Mouse (Mus musculus): ENCODE results near the gene Optc.

Gene Optc

GRCm38 (mm10) chr1:133907949-133908658, at the start of gene Optc:
Optc (minus strand) TSS chr1:133907999.
- DNase-seq, result peak; percentile 61

DNA sequence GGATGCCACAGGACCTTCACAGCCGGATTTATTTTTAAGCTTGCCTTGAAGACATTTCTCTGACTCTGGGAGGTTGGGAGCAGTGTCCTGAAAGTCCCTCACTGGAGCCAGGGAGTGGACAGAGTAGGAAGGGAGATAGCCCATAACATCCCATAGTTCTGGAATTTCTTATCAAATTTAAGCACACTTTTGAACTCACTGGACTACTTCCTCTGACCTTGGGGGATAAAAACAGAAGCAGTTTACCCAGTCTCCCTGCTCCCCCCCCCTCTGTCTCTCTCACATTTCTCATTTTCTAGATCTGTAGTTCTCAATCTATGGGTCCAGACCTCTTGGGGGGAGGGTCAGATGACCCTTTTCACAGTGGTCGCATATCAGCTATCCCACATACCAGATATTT, 46.2 kb upstream of the Optc start:
- no peak for DNase-seq

DNA sequence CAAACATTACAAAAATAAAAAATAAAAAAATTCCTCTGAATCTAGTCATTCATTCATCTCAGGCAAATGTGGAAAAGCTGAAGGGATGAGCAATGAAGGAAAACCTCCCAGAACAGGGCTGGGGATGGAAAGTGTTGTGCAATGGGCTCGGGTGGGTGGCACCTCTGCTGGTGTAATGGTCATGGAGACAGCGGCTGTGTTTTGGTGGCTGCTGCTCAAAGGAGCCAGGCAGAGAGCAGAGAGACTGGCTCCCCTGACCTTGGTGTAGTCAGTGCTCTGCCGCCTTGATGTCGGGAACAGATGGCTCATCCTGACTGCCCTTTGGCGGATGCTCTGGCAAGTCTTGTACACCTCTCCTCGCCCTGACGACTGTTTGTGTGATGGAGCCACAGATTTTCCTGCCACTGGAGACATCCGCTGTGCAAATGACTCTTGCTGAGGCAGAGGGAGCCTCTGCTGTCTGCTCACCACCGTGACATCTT, 45.5 kb upstream of the Optc start:
- no peak for DNase-seq

DNA sequence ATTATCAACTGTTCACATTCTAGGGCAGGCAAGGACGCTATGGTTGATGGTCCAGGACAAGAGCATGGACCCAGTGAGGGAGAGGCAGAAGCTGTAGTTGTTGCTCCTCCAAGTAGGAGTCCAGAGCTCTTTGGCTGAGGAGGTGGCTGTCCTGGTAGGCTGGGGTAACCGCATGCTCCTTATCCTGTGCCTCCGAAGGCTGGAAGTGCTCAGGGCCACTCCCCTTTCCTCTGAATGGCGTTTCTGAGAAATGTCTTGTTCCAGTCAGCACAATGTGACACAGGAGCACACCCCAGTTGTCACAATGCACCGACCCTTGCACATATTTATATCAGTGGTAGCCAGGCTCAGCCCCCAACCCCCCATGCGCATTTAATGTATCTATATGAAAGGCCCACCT, 43.8 kb upstream of the Optc start:
- no peak for DNase-seq

DNA sequence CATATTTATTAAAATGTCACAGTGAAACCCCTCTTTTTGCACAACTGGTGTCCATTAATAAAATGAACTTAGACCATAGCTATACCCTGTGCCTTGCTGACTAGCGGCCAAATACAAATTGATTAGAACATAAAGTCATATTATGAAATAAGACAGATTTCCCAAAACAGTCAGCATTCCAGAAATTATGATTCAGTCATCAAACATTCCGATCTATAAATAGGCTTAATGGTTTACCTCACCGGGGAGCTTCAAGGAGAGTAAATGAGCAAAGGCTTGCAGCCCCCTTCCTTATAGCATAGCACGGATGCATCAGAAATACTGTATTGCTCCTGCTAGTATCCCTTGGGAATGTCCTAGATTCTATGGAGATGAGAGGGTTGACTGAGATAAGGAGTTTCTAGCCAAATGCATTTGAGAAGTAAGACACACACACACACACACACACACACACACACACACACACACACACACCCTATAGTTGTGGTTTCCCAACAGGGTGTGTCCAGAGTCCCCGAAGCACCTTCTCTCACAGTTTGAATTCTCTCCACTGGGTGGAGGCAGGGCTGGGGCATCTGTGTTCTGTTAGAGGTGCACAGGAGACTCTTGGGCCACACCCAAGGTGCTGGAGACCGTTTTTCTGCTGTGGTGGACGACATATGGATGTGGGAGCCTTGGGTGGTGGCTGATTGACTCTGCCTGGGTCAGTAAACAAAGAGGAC, 42.4 kb upstream of the Optc start:
- no peak for DNase-seq

- DNase-seq, result no peak
Observed at GRCm38 (mm10) chr1:133945106-133945505, 37.3 kb upstream of the Optc start.

DNA sequence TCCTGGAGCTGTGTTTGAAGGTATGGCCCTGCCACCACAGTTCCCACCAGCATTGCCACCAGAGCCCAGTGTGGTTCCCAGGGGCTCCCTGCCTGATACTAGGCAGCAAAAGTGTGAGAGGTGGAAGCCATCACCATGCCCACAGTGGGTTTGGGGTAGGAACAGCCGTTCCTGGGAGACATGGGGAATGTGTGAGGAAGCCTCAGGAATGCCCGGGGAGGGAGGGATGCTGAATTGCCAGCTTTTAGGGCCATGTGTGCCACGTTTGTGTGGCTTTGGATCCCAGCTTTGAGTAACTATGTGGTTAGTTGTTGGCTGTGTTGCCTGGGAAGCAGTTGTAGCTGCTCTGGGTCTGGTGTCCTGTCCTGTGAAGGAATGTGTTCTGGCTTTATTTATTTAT, 34.1 kb upstream of the Optc start:
- no peak for DNase-seq

DNA sequence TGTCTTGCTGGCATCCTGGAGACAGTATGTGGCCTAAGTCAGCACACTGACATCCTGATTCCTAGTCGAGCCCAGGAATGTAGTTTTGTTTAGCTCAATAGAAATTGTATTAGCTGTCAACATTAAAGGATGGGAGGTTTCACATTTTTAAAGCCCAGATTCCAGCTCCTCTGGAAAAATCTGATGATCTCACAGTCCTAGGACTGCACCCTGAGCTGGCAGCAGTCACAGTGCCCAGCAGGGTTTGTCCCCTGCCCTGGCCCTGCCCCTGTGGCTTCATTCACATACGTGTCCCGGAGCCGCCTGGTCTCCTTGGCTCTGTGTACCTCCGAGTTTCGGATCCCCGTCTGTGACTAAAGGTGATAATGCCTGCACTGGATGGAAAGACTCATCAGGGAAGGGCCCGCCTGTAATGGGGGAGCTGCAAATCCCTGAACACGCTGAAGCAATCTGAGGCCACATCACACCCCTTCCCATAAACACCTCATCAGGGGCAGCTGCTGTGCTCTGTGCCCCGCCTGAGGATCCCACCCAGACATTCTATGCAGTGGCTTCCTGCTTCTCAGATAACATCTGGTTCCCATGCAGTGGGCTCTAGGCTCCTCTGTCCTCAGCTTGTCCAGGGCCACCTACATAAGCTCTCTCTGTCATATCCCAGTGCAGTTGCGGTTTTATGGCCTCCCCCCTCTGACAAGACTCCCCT, 33.5 kb upstream of the Optc start:
- DNase-seq, result no peak

GRCm38 (mm10) chr1:133940481-133941092, 32.8 kb upstream of the Optc start:
- DNase-seq, result peak; percentile 54

GRCm38 (mm10) chr1:133939708-133940107, 31.9 kb upstream of the Optc start:
- no peak for DNase-seq

DNA sequence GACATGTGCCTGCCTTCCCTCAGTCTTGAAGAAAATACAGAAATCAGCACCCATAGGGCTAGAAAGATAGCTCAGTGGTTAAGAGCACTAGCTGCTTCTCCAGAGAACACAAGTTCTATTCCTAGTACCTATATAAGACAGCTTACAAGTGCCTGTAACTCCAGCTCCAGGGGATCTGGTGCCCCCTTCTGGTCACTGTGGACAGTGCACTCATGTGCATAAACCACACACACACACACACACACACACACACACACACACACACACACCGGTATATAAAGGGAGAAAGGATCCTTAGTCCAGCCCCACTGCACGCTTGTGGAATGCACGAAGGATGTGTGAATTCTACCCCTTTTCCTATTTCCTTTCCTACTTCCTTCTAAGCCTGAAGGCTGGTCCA, 28.4 kb upstream of the Optc start:
- no peak for DNase-seq

GRCm38 (mm10) chr1:133934354-133934963, 26.7 kb upstream of the Optc start:
- DNase-seq, result peak; percentile 62

DNA sequence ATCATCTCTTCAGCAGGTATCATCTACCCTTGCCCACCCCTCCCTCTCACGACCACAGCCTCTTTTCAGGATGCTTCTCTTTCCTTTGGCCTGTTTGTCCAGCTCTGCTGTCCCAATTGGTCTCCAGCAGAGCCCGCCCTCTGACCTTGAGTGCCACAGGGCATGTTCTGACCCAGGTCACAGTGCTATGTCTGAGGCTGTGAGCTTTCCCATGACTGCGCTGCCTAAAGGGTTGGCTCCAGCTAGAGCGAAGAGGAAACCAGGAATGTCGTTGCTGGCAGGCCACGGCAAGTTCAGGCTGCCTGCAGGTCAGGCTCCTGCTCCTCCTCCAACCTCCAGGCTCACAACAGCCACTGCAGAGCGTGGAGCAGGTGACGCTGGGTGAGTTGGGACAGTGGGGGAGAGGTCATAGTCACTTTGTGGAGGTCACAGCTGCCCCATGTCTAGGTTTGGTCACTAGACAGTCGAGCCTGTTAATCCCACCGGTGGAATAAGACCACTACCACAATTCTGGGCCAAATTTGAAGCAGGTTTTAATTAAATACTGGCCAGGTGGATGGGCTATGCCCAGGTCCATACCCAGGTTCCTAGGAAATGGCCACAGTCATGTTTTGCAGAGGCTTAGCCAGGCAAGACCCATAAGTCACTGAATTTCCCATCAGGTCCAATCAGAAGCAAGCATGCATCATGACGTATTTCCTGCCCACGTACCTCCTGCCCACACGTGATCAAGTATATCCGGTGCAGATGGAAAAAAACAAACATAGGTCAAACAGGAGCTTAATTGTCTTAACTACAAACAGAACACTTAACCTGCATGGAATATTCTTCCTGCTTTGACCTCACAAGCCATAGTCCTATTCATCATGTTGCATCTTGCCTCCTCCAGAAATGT, 25.7 kb upstream of the Optc start:
- DNase-seq, result no peak

- no peak for DNase-seq
Observed at GRCm38 (mm10) chr1:133929980-133930379, 22.2 kb upstream of the Optc start.

GRCm38 (mm10) chr1:133925223-133925622, 17.4 kb upstream of the Optc start:
- DNase-seq, result no peak

- no peak for DNase-seq
Observed at GRCm38 (mm10) chr1:133924141-133924875, 16.5 kb upstream of the Optc start.

GRCm38 (mm10) chr1:133923071-133923470, 15.3 kb upstream of the Optc start:
- DNase-seq, result no peak

DNA sequence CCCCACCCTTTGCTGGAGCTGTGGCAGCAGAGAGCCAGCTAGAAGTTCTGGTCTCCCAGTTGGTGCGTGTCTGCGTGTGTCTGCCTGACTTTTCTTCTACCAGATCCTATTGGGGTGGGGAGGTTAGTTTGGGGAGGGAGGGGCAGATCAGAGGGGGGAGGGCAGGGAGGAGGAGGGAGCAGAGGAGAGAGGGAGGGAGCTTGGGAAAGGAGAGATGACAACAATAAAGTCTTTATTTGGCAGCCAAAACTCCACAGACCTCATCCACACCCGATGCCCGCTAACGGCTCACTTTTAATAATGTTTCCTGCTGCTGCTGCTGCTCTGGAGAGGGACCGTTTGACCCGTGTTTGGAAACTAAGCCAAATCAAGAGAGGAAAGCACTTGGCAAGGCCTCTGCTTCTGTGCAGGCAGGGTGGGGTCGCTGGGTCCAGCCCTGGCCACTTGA, 13.5 kb upstream of the Optc start, which contains the start of gene Prelp:
Prelp (minus strand) TSS at position 111 of the 448 bp plus-strand sequence.
- DNase-seq, result peak; percentile 83

DNA sequence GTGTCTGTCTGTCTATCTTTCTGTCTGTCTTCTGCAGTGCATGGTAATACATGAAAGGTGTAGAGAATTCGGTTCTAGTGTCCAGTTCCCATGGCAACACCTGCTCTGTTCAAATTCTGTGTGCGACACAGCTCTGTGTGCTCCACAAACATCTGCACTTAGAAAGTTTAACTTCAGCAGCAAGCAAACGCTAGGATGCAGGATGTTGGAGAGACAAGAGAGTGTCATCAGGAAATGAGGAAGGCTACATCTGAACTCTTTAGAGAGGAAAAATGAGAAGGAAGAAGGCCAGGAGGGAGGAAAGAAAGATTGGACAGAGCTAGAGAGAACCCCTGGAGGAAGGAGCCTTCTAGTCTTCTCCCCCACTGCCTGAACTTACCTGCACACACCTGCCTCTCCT, 13.1 kb upstream of the Optc start:
- no peak for DNase-seq

GRCm38 (mm10) chr1:133920401-133920800, 12.6 kb upstream of the Optc start:
- DNase-seq, result no peak

- DNase-seq, result peak; percentile 67
Observed at GRCm38 (mm10) chr1:133918088-133918470, 10.3 kb upstream of the Optc start.
